Mouse (Mus musculus): ENCODE results near the gene Hgfac.

- TF ChIP-seq CTCF (IDR thresholded peaks at IDR 0.05; ENCODE audit: borderline replicate concordance, insufficient read depth, low read depth, low read length), result no peak
- no peak for TF ChIP-seq POLR2A (IDR thresholded peaks at IDR 0.05; ENCODE audit: borderline replicate concordance, insufficient read depth, low read length)
Observed at GRCm38 (mm10) chr5:35073235-35073634, 31.9 kb downstream of the Hgfac start.
